Mouse (Mus musculus): ENCODE results near the gene Cep295.
"Not testable (repeated sequence)": the region's sequence is repeated elsewhere in the genome, so short reads cannot be mapped to it uniquely, and the experiment has no call there.

Cep295 gene

GRCm38 (mm10) chr9:15357484-15358275 lies at the start of gene Cep295:
Gene Cep295, minus strand, starts transcription at chr9:15357788.
- DNase-seq (ENCODE audit: low spot score in 2 of 2): peak; percentile 86 to 95

DNA sequence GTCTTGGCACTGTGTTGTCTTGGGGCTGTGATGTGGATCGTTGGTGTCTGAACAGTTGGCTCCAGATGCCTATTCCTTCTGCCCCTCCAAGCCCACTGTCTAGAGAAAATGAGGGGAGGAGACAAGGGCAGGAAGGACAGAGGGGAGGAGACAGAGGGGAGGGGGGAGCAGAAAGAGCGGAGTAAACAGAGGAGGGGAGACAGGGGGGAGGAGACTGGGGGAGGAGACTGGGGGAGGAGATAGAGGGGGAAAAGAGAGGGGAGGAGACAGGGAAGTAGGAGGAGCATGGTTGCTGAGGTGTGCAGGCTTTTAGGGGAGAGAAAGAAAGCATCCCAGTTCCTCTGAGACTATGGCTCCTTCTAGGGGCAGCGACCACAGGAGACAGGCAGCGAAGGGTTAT lies 40.0 kb upstream of the Cep295 start:
- DNase-seq (ENCODE audit: low spot score in 2 of 2): no peak

DNA sequence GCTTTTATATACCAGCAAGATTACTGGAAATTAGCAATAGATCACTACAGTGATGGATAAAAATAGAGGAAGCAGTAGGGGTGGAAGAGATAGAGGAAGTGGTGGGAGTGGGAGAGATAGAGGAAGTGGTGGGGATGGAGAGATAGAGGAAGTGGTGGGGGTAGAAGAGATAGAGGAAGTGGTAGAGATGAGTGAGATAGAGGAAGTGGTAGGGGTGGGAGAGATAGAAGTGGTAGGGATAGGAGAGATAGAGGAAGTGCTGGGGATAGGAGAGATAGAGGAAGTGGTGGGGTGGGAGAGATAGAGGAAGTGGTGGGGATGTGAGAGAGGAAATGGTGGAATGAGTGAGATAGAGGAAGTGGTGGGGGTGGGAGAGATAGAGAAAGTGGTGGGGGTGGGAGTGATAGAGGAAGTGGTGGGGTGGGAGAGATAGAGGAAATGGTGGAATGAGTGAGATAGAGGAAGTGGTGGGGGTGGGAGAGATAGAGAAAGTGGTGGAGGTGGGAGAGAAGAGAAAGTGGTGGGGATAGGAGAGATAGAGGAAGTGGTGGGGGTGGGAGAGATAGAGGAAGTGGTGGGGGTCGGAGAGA lies 37.9 kb upstream of the Cep295 start:
- no peak for DNase-seq (ENCODE audit: low spot score in 2 of 2)

- DNase-seq (ENCODE audit: low spot score in 2 of 2): peak in 1 of 2 experiments; percentile 4
Observed at GRCm38 (mm10) chr9:15387075-15387643, 29.6 kb upstream of the Cep295 start.

GRCm38 (mm10) chr9:15384266-15384665 lies 26.7 kb upstream of the Cep295 start:
- no peak for DNase-seq (ENCODE audit: low spot score in 2 of 2)

GRCm38 (mm10) chr9:15366260-15366659 lies 8.7 kb upstream of the Cep295 start:
- no peak for DNase-seq (ENCODE audit: low spot score in 2 of 2)

GRCm38 (mm10) chr9:15365856-15366255 lies 8.3 kb upstream of the Cep295 start:
- DNase-seq (ENCODE audit: low spot score in 2 of 2): no peak

DNA sequence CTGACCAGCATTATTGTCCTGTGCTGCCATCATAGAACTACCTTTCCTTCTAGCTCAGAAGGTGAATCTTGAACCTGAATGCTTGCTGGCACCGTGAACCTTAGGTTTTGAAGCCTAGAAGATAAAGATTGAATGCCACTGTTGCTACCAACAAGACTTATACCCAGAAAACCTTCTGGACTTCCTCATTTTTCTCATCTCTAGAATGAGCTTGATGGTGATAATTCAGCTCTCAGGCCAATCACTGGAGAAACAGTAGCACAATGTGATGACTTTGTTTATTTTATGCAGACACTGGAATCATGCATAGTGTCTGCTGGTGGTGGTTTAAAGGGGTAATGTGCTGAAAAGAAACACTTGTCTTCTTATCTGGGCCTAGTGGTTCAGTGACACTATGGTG lies 7.3 kb upstream of the Cep295 start:
- DNase-seq (ENCODE audit: low spot score in 2 of 2): no peak

- DNase-seq (ENCODE audit: low spot score in 2 of 2): no peak
Observed at GRCm38 (mm10) chr9:15356916-15357483, 588 bp downstream of the Cep295 start.

GRCm38 (mm10) chr9:15349925-15350324 lies 7.7 kb downstream of the Cep295 start:
- DNase-seq (ENCODE audit: low spot score in 2 of 2): no peak

GRCm38 (mm10) chr9:15337776-15338175 lies 19.8 kb downstream of the Cep295 start:
- no peak for DNase-seq (ENCODE audit: low spot score in 2 of 2)

DNA sequence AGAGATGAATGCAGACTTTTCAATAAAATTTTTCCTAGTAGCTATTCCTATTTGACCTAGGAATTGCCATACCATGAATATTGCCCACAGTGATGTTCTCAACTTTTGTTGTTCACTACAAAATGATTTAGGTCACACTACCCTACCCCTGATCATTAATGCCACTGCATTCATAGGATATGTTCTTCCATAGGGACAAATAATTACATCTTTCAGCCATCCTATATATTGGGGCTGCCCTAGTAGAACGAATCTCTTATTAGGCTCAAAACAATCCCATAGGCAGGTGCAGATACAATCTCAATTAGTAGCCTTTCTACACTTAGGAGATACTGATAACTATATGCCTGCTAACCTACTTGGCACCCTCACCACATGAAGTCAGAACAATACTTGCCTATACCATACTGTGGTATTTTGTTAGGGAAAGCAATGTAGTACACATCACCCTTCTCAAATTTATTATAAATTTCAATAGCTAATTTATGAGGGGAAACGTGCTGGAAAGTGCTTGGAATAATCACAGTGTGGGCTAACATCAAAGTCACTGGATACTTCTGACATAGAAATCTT lies 39.3 kb downstream of the Cep295 start:
- no peak for DNase-seq (ENCODE audit: low spot score in 2 of 2)

DNA sequence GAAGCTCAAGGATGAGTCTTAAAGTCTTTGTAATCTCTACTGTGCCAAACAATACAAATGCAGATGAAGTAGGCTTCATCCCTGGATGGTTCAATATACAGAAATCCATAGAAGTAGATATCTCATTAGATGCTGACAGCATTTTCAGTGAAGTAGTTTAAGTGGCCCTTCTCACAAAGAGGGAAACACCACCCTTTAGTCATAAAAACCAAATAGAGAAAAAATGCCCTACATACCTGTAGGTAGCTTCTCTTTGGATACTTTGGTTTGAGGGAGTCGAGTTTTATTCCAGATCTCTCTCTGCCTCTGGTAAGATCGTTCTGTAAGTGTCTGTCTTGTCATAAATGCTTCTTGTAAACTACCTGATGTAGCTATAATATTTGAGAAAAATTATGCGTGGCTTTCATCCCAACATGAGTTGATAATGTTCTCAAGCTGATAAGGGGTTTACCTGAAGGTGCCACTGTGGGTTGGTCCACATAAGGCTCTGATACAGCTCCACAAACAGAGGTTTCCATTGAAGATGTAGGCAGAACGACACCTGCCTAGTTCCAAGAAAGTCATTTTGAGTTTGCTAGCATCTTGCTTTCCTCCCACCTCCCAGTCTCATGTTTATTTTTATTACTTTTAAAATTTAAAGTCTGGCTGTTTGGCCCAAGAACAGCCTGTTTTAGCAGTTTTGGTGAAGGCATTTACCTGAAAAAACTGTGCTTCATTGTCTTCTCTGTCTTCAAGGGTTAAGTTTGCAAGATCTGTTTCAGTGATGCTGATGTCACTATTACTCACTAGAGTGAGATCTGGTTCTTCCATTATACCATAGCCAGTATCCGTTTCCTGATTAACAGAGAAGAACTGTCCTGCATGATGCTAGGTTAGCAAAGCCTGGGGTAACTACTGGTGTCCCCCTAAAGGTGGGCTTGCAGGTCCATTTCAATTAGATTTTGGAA lies 40.1 kb downstream of the Cep295 start:
- DNase-seq (ENCODE audit: low spot score in 2 of 2): no peak

GRCm38 (mm10) chr9:15316296-15316695 lies 41.3 kb downstream of the Cep295 start:
- DNase-seq (ENCODE audit: low spot score in 2 of 2): not testable (repeated sequence)

GRCm38 (mm10) chr9:15314619-15315018 lies 43.0 kb downstream of the Cep295 start:
- DNase-seq (ENCODE audit: low spot score in 2 of 2): no peak

- no peak for DNase-seq (ENCODE audit: low spot score in 2 of 2)
Observed at GRCm38 (mm10) chr9:15313633-15314032, 44.0 kb downstream of the Cep295 start.

DNA sequence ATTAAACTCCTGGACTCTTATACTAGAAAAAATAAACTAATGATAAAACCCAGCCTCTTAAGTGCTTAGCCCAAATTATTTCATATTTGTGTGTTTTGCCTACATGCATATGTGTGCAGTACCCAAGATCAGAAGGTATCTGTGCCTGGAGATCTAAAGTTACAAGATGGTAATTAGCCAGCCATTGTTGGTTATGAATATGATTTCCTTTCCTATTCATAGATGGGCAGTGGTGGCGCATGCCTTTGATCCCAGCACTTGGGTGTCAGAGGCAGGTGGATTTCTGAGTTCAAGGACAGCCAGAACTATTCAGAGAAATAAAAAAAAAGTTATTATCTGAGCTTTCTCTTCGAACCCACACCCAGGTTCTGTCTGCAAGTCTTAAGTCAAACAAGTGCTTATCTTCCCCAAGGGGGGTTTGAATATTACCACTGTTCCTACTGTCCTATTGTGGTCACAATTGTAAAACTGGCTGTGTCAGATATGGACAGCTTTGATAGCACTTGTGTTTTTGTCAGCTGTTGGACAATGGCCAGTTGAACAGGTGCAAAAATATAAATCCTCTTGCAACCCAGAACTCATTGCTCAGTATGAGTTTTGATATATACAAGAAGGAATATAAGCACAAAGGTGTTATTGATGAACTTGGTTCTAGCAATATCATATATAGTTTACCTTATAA lies 45.4 kb downstream of the Cep295 start:
- DNase-seq (ENCODE audit: low spot score in 2 of 2): no peak

- DNase-seq (ENCODE audit: low spot score in 2 of 2): no peak
Observed at GRCm38 (mm10) chr9:15310179-15310578, 47.4 kb downstream of the Cep295 start.

DNA sequence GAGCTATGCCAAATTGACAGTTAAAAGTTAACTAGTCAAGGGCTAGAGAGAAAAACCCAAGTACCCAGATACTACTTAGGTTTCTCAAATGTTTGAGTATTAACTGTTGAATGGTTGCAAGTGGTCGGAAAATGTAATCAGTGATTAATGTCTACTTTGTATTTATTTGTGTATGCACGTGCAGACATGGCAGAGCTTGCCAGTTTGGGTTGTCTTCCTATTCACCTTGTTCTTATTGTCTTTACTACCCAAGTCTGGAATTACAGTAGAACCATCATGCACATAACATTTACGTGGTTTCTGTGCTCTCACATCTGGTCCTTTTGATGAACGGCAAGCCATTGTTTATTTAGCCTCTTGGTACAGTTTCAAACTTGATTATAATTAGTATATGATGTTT lies 48.2 kb downstream of the Cep295 start:
- DNase-seq (ENCODE audit: low spot score in 2 of 2): no peak

GRCm38 (mm10) chr9:15308254-15308653 lies 49.3 kb downstream of the Cep295 start:
- no peak for DNase-seq (ENCODE audit: low spot score in 2 of 2)

- no peak for DNase-seq (ENCODE audit: low spot score in 2 of 2)
Observed at GRCm38 (mm10) chr9:15307257-15307656, 50.3 kb downstream of the Cep295 start.
